Mouse (Mus musculus): ENCODE measurements around the gene Gm49387.

Gene Gm49387

GRCm38 (mm10) chr14:31640346-31640889 is at the start of gene Gm49387:
Gene Gm49387, minus strand, starts transcription at chr14:31640878.
- no peak for DNase-seq (ENCODE audit: low read depth)

- DNase-seq (ENCODE audit: low read depth), result no peak
These were observed 45.6 kb upstream of the Gm49387 start for GRCm38 (mm10) chr14:31686231-31686630.

GRCm38 (mm10) chr14:31685680-31686079 is 45.0 kb upstream of the Gm49387 start:
- DNase-seq (ENCODE audit: low read depth), result peak; percentile 78

GRCm38 (mm10) chr14:31684343-31685040 is 43.8 kb upstream of the Gm49387 start:
- peak; percentile 69 for DNase-seq (ENCODE audit: low read depth)

- peak; percentile 87 for DNase-seq (ENCODE audit: low read depth)
These were observed 42.9 kb upstream of the Gm49387 start for GRCm38 (mm10) chr14:31683610-31684009.

GRCm38 (mm10) chr14:31681931-31682555 is 41.4 kb upstream of the Gm49387 start:
- DNase-seq (ENCODE audit: low read depth), result no peak

GRCm38 (mm10) chr14:31681291-31681690 is 40.6 kb upstream of the Gm49387 start:
- no peak for DNase-seq (ENCODE audit: low read depth)

GRCm38 (mm10) chr14:31680656-31681055 is 40.0 kb upstream of the Gm49387 start:
- DNase-seq (ENCODE audit: low read depth), result peak; percentile 55

GRCm38 (mm10) chr14:31671635-31672320 is 31.1 kb upstream of the Gm49387 start:
- DNase-seq (ENCODE audit: low read depth), result peak; percentile 28

GRCm38 (mm10) chr14:31669642-31670490 is 29.2 kb upstream of the Gm49387 start:
- DNase-seq (ENCODE audit: low read depth), result peak; percentile 98

GRCm38 (mm10) chr14:31669161-31669611 is 28.5 kb upstream of the Gm49387 start:
- DNase-seq (ENCODE audit: low read depth), result peak; percentile 81

- DNase-seq (ENCODE audit: low read depth), result no peak
These were observed 27.6 kb upstream of the Gm49387 start for GRCm38 (mm10) chr14:31668326-31668725.

GRCm38 (mm10) chr14:31667741-31668140 is 27.1 kb upstream of the Gm49387 start:
- no peak for DNase-seq (ENCODE audit: low read depth)

GRCm38 (mm10) chr14:31666931-31667705 is 26.4 kb upstream of the Gm49387 start:
- DNase-seq (ENCODE audit: low read depth), result no peak

- no peak for DNase-seq (ENCODE audit: low read depth)
These were observed 24.9 kb upstream of the Gm49387 start for GRCm38 (mm10) chr14:31665566-31665940.

- peak; percentile 59 for DNase-seq (ENCODE audit: low read depth)
These were observed 24.4 kb upstream of the Gm49387 start for GRCm38 (mm10) chr14:31664903-31665565.

- DNase-seq (ENCODE audit: low read depth), result peak; percentile 68
These were observed 23.6 kb upstream of the Gm49387 start for GRCm38 (mm10) chr14:31664100-31664902.

GRCm38 (mm10) chr14:31663376-31664099 is 22.9 kb upstream of the Gm49387 start:
- no peak for DNase-seq (ENCODE audit: low read depth)

Measured in 416B (cell line).